Mouse (Mus musculus) spleen, postnatal 10 days (tissue): ENCODE data around the gene Mapk6.

Experiments
- DNase-seq, 2 experiments: peaks; one replicate each; pipeline ENCODE4 v3.0.0; 2021 to 2022; ENCODE audit warnings: low spot score in 2 of 2

Gene Mapk6

DNA sequence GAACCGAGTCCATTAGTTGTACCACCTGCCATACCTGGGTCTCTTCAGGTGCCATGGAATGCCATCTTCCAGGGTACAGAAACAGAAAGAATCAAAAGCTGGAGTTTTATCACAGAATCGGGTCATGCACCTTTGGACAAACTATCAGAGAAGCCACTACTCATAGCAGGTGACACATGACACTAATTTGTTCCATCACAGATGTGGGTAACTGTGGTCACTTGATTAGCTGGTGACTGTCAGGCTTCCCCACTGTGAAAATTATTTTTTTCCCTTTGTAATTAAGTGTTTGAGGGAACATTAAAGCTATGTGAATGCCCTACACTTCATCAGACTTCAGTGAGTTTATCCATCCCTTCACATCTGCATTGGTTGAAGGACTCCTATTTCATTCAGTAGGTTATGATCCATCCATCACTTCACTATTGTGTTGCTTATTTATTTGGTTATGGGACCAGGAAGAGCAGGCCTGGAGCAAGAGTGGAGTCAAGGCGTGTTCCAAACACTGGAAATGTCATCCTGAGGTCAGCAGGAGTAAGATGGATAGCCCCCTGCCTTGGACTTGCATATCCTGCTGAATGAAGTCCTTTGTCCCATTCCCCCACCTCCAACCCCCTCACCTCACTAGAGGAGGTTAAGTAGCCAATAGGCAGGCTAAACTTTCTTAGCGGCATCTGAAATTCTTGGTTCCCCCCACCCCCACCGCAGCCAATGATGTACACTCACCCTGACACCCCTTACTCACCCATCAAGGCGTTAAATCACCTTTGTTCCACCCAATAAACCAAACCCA lies 14.7 kb upstream of the Mapk6 start:
- DNase-seq, result no peak

GRCm38 (mm10) chr9:75423683-75424082 lies 13.9 kb upstream of the Mapk6 start:
- DNase-seq, result no peak

DNA sequence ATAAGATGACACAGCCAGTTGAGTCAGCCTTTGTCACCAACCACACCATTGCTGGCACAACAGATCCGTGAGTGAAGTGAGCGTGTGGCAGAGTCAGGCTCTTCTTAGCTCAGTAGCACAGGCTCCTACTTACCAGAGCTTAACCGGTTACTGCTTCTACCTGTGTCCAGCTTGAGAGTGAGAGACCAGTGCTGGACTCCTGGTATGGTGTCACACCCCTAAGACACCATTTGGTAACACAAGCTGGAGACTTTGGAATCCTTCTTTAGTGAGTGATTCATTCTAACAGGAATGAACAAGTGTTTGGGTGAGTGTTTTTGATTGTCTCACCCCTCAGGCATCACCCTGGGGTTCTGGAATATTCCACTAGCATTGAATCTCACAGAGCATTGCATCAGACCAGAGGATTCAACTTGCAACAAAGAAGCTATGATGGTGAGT lies 12.5 kb upstream of the Mapk6 start:
- no peak for DNase-seq

DNA sequence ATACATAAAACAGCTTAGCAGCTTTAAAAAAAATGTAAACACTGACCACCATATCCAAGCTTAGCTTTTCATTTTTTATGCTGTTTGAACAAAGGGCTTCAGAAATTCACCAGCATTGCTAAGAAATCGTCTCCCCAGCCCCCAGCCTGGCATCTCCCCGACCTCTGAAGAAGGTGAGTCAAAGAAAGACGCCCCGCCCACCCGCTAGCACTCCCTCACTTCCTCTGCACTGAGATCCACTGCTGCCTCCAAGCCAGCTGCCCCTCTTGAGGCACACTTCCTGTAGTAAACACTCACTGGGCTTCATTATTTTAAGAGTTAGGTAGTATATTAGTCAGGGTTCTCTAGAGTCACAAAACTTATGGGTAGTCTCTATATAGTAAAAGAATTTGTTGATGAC lies 4.4 kb upstream of the Mapk6 start:
- DNase-seq, result peak in 1 of 2 experiments; percentile 74

GRCm38 (mm10) chr9:75413206-75413605 lies 3.4 kb upstream of the Mapk6 start:
- DNase-seq, result no peak

DNA sequence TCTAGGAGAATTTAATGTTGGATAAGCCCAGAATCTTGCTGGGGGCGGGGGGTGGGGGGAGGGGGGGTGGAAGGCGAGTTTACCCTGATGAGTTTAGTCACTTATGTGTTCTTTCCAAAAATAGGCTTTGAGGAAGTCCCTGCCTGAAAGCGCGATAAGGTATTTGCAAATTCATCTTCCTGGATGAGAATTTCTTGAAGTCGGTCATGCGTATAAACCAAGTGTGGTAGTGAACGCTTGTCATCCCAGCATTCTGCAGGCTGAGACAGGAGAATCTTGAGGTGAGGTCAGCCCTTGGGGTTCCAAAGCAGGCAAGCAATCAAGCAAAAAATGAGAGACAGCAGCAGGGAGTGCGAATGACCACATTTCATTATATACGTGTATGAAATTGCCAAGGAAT lies 1.8 kb upstream of the Mapk6 start:
- no peak for DNase-seq

GRCm38 (mm10) chr9:75410868-75411487 lies 1.2 kb upstream of the Mapk6 start:
- DNase-seq, result no peak

- peak; percentile 72 to 74 for DNase-seq
Measured at GRCm38 (mm10) chr9:75409031-75409851, 564 bp downstream of the Mapk6 start.

DNA sequence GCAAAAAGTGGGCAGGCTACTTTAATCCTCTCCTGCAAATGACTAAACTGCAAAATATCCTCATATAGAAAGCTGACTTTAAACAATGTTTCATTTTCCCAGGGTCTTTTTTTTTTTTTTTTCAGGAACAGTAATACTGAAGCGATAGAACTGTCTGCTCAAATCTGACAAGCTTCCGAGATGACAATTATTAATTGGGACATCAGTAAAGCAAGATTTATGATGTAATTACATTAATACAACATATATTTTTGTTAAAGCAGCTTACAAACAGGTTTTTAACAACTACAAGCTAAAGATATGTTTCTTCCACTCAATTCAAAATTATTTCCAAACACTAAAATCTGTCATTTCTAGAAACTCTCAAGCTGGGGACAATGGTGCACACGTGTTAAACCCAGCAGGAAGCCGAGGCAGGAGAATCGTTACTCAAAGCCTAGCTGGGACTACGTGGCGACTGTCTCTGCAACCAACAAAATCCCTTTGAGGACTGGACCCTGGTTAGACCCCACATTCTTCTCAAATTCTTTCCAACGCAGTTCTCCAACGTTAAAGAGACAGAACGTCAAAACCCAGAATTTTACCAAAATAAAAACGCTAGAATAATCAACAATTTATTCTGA lies 1.5 kb downstream of the Mapk6 start:
- no peak for DNase-seq

DNA sequence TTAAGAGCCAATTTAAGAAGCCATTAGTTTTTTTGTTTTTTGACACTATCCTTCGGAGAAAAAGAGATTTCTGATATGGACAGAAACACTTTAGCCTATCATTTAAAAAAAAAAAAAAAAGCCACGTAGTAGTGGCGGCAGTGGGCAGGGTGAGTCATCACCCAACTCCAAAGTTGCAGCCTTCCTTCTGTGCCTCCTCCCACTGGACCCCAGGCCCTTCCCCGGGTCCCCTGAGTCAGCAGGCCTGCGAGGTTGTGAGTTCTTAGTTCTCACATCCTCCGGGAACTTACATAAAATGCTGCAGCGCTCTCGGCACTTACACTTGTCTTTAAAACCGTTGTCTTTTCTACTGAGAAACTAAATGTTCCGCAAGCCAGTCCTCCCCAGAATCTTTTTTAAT lies 2.0 kb downstream of the Mapk6 start:
- DNase-seq, result peak in 1 of 2 experiments; percentile 27

GRCm38 (mm10) chr9:75406121-75406520 lies 3.7 kb downstream of the Mapk6 start:
- DNase-seq, result no peak

DNA sequence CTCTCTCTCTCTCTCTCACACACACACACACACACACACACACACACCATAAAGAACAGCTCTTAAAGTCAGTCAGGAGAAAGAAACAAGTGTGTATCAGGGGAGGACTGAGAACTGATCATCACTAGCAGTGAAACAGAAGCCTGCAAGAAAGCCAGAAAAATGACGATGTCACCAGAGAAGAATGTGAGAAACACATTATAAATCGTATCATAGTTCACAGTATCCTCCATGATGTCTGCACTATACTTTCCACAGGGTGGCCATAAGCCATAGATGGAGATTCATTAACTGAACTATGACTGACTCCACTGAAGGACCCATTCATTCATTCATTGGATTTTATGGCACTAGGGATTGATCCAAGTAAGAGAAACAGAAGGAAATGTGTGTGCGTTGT lies 6.3 kb downstream of the Mapk6 start:
- no peak for DNase-seq

DNA sequence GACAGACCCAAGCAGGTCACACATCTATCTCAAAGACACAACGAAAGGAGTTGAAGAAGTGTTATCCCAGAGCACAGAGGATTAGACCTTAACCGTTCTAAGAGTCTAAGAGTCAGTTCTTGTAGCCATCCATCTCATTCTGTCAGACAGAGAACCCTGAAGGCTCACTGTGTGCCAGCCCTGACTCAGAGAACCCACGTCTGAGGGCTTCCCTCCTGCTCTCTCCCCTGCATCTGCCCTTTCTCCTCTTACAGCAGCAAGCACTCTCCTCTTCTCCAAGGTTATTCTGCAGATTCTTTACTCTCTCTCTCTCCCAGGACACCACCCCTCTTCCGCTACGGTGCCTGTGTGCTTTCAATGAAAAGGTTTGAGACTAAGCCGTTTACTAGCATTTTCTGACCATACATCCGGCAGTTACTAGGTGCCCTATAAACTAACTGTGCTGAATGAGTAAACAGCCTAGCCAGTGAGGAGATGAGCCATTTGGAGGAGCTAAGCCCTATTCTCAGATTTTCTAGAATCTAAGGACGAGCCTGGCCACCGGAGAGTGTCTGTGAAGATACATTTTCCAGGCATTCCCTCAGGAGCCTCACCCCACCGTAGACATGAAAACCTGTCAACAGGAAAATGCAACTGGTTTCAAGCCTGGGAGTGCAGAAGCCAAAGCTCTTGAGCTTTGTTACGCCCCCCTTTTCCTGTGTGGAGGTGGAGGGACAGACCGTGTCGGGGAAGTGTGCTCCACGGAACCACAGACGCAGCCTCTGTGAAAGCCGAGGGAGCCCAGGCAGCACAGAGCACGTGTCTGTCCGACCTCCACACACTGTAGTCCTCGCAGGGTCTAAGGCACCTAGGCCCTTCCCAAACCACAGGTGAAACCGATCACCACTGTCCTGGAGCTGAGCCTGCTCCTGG lies 8.0 kb downstream of the Mapk6 start:
- peak in 1 of 2 experiments; percentile 28 for DNase-seq

GRCm38 (mm10) chr9:75400639-75401038 lies 9.2 kb downstream of the Mapk6 start:
- DNase-seq, result no peak

GRCm38 (mm10) chr9:75399069-75399468 lies 10.7 kb downstream of the Mapk6 start:
- DNase-seq, result no peak

- DNase-seq, result no peak
Measured at GRCm38 (mm10) chr9:75395971-75396370, 13.8 kb downstream of the Mapk6 start.

GRCm38 (mm10) chr9:75393251-75393650 lies 16.6 kb downstream of the Mapk6 start:
- no peak for DNase-seq

DNA sequence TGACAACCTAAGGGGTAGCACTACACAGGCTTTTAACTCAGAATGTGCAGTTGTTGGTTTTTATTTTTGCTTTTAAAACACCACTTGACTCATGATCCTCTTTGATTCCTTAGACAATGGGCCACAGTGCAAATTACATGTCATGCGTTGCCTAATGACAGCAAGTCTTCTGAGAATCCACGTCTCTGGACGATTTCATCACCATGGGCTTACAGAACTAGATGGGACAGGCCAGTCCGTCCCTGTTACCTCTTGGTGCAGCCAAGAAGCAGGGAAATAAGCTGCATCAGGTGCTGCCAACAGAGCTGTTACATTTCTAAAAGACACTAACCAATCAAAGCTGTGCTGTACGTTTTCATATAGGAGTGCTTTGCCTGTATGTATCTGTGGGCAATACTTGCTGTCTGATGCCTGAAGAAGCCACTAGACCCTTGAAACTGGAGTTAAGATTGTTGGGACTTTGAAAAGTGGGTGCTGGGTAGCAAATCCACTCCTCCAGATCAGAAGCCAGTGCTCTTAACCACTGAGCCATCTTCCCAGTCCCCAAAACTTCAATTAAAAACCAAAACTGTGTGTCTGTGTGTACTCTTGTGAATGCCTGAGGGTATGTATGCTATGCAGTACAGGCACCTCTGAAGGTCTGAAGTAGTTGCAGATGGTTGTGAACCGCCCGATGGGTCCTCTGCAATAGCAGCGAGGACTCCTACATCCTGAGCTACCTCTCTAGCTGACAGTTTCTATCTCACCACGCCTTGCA lies 24.4 kb downstream of the Mapk6 start:
- no peak for DNase-seq

GRCm38 (mm10) chr9:75384337-75384962 lies 25.4 kb downstream of the Mapk6 start:
- no peak for DNase-seq

DNA sequence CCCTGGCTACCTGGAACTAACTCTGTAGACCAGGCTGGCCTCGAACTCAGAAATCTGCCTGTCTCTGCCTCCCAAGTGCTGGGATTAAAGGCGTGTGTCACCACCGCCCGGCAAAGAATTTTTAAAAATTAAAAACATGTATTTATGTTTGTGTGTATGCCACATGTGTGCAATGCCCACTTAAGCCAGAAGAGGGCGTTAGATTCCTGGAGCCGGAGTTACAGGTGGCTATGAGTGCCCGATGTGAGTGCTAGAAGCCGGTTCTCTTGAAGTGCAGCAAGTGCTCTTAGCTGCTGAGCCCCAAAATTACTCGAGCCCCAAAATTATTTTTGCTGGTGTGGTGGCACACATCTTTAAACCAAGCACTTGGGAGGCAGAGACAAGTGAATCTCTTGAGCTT lies 26.0 kb downstream of the Mapk6 start:
- DNase-seq, result peak in 1 of 2 experiments; percentile 28
